Mouse (Mus musculus) spleen, postnatal 36 days (tissue): ENCODE results near the gene Sphk2.

Experiments
- DNase-seq, 2 experiments: peaks; one replicate each; pipeline ENCODE4 v3.0.0; 2022; ENCODE audit warnings: low spot score in 2 of 2, mixed read lengths in 1 of 2

Gene Sphk2

GRCm38 (mm10) chr7:45660746-45661478, 56.9 kb downstream of the Sphk2 start:
- DNase-seq: no peak
